Mouse (Mus musculus): ENCODE results near the gene Rad23a. TPM values are rescaled to one million over a fixed set of nuclear protein-coding genes. Genes with fewer than 3 reads are reported as not detected.

The Rad23a gene
- polyA plus RNA-seq, 1 experiment from 2014 or later = 78.1 TPM

DNA sequence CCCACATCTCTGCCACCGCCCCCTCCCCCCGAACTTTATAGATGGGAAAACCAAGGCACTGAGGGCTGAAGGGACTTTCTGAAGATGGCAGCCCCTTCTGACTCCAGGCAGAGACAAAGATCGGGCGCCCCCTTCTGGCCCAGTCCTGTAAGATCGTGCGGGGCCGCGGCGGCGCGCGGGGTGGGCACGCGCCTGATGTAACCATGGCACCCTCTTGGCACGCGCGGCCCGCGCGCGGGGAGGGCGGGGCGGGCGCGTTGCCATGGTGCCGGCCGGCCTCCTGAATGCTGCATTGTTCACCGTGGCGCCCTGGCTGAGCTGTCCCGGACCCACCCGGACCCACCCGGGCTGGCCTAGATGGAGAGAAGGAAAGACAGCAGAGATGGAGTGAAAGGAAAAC lies 29.6 kb downstream of the Rad23a start:
- peak overlapping the region; percentile 22; the same call in 1 of the 2 replicates for H3K4me3 ChIP-seq (ENCODE audit: low read depth, low read length)
- H3K36me3 ChIP-seq (ENCODE audit: control insufficient read depth, insufficient read depth, low read length) = no peaks in the 10 kb centered on the region
- H3K4me2 ChIP-seq (ENCODE audit: low read depth, low read length) = peak overlapping the region; percentile 40
- no peaks in the 10 kb centered on the region; the same call in 1 of the 2 replicates for H3K27me3 ChIP-seq (ENCODE audit: control insufficient read depth, insufficient read depth, low read length)
- H3K4me1 ChIP-seq (ENCODE audit: control insufficient read depth, insufficient read depth, low read length) = peaks cover 15% of the 10 kb centered on the region
- no peak overlapping the region; the same call in 1 of the 2 replicates for H3K9ac ChIP-seq (replicated peaks; ENCODE audit: low read depth, low read length)
- WGBS = under 1% methylated on average over 32 of the region's 32 CpGs
- peak; percentile 79 for ATAC-seq (ENCODE audit: low read depth)
- 0 out of 2 replicates have a peak overlapping the region, but pooled peaks have one; percentile 13 for H3K27ac ChIP-seq (ENCODE audit: low read depth, low read length)
- H3K9me3 ChIP-seq (ENCODE audit: control insufficient read depth, low read length) = no peaks in the 10 kb centered on the region

DNA sequence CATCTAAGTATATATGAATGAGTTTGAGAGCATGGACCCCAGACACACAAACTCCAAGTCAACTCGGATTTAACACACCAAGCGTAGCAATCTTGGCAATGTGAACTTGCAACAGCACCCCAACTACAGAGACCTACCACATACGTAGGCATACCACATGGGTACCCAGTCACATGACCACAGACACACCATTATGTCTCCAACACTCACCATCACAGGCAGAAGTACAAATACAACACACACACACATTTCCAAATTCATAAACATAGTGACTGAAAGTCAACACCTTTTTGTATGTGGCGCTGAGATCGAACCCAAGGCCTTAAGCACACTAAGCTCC lies 30.6 kb downstream of the Rad23a start:
- 67% methylated on average over 5 of the region's 5 CpGs for WGBS
- H3K4me1 ChIP-seq (ENCODE audit: control insufficient read depth, insufficient read depth, low read length) = peaks cover 9% of the 10 kb centered on the region

DNA sequence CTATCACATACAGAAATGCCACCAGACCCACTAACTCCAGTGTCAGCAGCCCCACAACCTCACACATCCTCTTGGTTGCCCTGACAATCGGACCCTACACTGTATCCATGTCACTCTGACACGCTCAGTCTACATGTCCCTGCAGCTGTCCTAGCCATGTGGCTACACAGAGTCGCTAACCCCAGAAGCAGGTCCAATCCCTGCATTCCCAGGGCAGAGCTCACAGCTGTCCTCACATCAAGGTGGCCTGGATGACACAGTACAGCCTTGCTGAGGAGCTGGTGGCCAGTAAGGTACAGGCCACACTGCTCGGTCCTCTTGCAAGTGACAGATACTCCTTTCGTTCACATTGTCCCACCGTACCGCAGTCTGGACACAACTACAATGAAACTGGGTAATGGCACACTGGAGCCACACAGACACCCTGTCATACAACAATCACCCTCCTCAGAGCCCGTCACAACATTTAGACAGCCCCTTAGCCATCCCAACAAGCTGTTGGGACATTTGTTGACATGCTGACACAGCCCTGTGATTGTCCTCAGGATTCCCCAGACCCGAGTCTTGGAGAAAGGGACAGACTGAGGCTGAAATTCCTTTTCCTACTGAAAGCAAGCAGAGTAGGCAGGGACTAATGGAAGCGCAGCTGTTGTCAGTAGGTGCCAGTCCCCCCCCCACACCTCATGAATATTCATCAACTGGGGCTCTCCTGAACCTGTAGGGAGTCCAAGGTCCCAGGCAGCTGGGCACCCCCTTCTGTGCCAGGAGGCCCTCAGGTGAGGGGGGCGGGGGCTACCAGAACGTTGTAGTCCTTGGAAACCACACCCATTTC lies 31.1 kb downstream of the Rad23a start:
- Histone ChIP-seq H3K4me2 (ENCODE audit: low read depth, low read length) (no peak overlapping the region), H3K27ac (ENCODE audit: low read depth, low read length) (peak overlapping the region; percentile 6; the same call in 1 of the 2 replicates), H3K9me3 (ENCODE audit: control insufficient read depth, low read length) (no peaks in the 10 kb centered on the region), H3K4me1 (ENCODE audit: control insufficient read depth, insufficient read depth, low read length) (peaks cover 3% of the 10 kb centered on the region; the same call in 1 of the 2 replicates), H3K36me3 (ENCODE audit: control insufficient read depth, insufficient read depth, low read length) (no peaks in the 10 kb centered on the region), H3K9ac (replicated peaks; ENCODE audit: low read depth, low read length) (no peak overlapping the region), H3K27me3 (ENCODE audit: control insufficient read depth, insufficient read depth, low read length) (no peaks in the 10 kb centered on the region), H3K4me3 (ENCODE audit: low read depth, low read length) (no peak overlapping the region)
- no peak for ATAC-seq (ENCODE audit: low read depth)
- WGBS = 53% methylated on average over 12 of the region's 12 CpGs

More for the DNA sequence above, 30.6 kb downstream of the Rad23a start:
- no peak overlapping the region for H3K4me2 ChIP-seq (ENCODE audit: low read depth, low read length)
- no peak for ATAC-seq (ENCODE audit: low read depth)
- no peaks in the 10 kb centered on the region for H3K9me3 ChIP-seq (ENCODE audit: control insufficient read depth, low read length)
- no peak overlapping the region for H3K27ac ChIP-seq (ENCODE audit: low read depth, low read length)
- no peaks in the 10 kb centered on the region; the same call in 1 of the 2 replicates for H3K27me3 ChIP-seq (ENCODE audit: control insufficient read depth, insufficient read depth, low read length)
- no peak overlapping the region for H3K4me3 ChIP-seq (ENCODE audit: low read depth, low read length)
- no peak overlapping the region for H3K9ac ChIP-seq (replicated peaks; ENCODE audit: low read depth, low read length)
- no peaks in the 10 kb centered on the region for H3K36me3 ChIP-seq (ENCODE audit: control insufficient read depth, insufficient read depth, low read length)

DNA sequence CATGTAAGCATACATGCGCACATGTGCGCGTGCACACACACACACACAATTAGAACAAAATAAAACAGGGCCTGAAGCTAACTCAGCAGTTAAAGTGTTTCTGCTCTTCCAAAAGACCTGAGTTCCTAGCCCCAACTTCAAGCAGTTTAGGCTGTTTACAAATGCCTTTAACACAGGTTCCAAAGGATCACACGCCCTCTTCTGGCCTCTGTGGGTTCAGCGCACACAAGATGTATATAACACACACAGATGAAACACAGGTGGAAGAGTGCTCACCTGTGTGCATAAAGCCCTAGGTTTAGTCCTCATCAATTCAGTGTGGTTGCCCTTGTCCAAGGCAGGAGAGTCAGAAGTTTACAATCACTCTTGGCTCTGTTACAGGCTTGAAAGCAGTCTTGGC lies 34.4 kb downstream of the Rad23a start:
- H3K36me3 ChIP-seq (ENCODE audit: control insufficient read depth, insufficient read depth, low read length) = no peaks in the 10 kb centered on the region
- no peak overlapping the region for H3K4me2 ChIP-seq (ENCODE audit: low read depth, low read length)
- no peaks in the 10 kb centered on the region for H3K9me3 ChIP-seq (ENCODE audit: control insufficient read depth, low read length)
- no peak for ATAC-seq (ENCODE audit: low read depth)
- H3K27me3 ChIP-seq (ENCODE audit: control insufficient read depth, insufficient read depth, low read length) = 0 out of 2 replicates have a peak, but pooled peaks cover 6% of the 10 kb centered on the region
- 96% methylated on average over 5 of the region's 5 CpGs for WGBS
- H3K27ac ChIP-seq (ENCODE audit: low read depth, low read length) = no peak overlapping the region
- H3K9ac ChIP-seq (replicated peaks; ENCODE audit: low read depth, low read length) = no peak overlapping the region
- H3K4me1 ChIP-seq (ENCODE audit: control insufficient read depth, insufficient read depth, low read length) = no peaks in the 10 kb centered on the region
- no peak overlapping the region for H3K4me3 ChIP-seq (ENCODE audit: low read depth, low read length)

DNA sequence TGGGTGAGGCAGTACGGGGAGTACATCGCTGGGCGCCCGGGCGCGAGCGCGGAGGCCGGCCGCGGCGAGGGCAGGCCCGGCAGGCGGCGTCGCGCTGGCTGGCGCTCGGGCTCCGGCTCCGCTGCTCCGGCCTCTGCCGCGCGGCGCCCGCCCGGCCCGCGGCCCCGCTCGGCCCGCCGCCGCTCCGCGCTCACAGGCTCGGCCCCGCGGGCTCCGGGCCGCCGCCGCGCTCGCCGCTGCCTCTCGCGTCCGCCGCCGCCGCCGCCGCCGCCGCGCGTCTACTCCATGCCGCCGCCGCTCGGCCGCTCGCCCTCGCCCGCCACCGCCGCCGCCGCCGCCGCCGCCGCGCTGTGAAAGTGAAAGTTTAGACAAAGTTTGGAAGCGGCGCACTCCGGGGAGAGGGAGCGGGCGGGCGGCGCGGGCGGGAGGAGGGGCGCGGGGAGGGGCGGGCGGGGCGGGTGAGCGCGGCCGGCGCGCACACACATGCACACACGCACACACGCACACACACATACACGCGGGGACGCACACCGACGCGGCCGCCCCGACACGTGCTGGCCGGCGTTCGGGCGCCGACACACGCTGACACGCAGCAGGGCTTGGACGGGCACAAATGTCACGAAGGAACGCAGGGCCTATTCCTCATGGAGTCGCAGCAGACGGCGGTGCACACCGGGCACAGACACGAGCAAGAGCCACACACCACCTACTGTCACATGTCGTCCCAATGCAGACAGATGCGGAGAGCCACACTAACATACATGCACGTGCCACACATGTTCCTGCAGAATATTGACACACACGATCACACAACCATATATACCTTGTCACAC lies 40.2 kb downstream of the Rad23a start, which contains the start of gene Nfix:
Nfix (minus strand) TSS at position 346 of the 833 bp plus-strand sequence.
- Histone ChIP-seq H3K9ac (replicated peaks; ENCODE audit: low read depth, low read length) (peak within 1 kb of the TSS; percentile 82), H3K27ac (ENCODE audit: low read depth, low read length) (peak within 1 kb of the TSS; percentile 82), H3K4me1 (ENCODE audit: control insufficient read depth, insufficient read depth, low read length) (peaks cover 5% of the 10 kb centered on the region; the same call in 1 of the 2 replicates), H3K27me3 (ENCODE audit: control insufficient read depth, insufficient read depth, low read length) (peaks cover 27% of the 10 kb centered on the region), H3K4me2 (ENCODE audit: low read depth, low read length) (peak within 1 kb of the TSS; percentile 80), H3K4me3 (ENCODE audit: low read depth, low read length) (peak within 1 kb of the TSS; percentile 66), H3K36me3 (ENCODE audit: control insufficient read depth, insufficient read depth, low read length) (no peaks in the 10 kb centered on the region), H3K9me3 (ENCODE audit: control insufficient read depth, low read length) (no peaks in the 10 kb centered on the region)
- 2% methylated on average over 43 of the region's 125 CpGs for WGBS
- ATAC-seq (ENCODE audit: low read depth) = peak; percentile 39; the same call in 1 of the 2 replicates

DNA sequence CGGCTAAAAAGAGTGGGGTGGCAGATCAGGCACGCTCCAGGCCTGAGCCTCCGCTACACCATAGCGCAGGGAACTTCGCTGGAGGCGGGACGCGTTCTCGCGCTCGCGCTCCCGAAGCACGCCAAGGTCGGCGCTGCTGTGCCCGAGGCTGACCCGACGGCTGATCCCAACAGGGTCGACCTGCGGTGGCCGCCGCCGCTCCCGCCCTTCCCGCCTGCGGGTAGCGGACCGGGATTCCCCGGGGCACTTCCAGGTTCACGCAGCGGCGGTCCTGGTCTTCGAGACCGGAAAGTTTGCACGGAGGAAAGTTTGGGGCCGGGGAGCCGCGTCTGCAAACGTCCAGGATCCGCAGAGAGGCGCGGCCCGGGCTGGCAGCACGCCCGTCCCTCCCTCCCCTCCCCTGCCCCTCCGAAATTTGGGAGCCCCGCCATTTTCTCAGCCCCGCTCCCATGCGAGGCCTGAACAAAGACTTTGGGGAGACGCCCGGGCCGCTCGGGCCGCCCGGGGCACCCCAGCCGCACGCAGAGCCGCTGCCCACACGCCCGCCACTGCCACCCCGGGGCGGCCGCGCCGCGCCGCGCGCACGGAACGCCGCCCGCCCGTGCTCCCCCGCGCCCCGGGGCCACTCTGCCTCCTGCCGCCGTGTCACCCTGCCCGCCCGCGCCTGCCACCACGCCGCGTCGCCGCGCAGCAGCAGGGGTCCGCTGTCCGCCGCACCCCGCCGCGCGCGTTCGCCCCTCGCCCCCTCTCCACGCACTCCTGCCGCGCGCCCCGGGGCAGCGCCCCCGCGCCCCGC lies 41.1 kb downstream of the Rad23a start:
- WGBS = under 1% methylated on average over 55 of the region's 108 CpGs

DNA sequence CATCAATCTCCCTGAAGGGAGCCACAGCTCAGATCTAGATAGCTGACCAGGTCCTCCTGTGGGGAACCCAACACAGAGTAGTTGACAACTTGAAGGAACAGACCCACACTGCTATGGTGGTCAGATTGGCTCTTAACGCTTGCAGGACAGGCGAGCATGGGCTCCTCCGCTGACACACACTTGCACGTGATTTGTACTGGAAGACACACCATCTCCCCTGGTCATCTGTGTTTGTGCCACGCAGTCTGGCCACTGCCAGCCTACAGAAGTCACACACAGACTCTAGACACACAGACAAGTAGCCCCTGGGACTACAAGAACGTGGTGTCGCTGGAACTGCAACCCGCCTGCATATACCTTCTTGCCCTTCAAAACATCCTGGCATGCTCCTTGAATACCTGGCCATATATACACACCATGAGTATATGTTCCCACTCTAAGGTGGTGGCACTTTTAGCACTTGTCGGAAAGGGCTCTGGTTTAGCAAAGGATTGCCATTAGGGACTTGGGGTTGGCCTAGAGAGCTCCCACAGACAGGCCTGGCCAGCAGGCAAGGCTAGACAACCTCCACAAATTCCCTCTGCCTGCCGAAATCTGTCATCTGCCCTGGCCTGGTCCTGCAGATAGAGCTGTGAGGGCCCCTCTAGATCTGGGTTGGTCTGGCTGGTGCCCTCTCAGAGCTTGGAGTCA lies 41.9 kb downstream of the Rad23a start:
- Histone ChIP-seq H3K9me3 (ENCODE audit: control insufficient read depth, low read length) (no peaks in the 10 kb centered on the region), H3K27me3 (ENCODE audit: control insufficient read depth, insufficient read depth, low read length) (peaks cover 30% of the 10 kb centered on the region), H3K27ac (ENCODE audit: low read depth, low read length) (peak overlapping the region; percentile 82), H3K36me3 (ENCODE audit: control insufficient read depth, insufficient read depth, low read length) (no peaks in the 10 kb centered on the region), H3K4me1 (ENCODE audit: control insufficient read depth, insufficient read depth, low read length) (peaks cover 13% of the 10 kb centered on the region; the same call in 1 of the 2 replicates), H3K4me2 (ENCODE audit: low read depth, low read length) (peak overlapping the region; percentile 80), H3K9ac (replicated peaks; ENCODE audit: low read depth, low read length) (peak overlapping the region; percentile 82), H3K4me3 (ENCODE audit: low read depth, low read length) (peak overlapping the region; percentile 66)
- ATAC-seq (ENCODE audit: low read depth) = no peak
- WGBS = 41% methylated on average over 10 of the region's 10 CpGs

More for the DNA sequence above, 41.1 kb downstream of the Rad23a start:
- H3K36me3 ChIP-seq (ENCODE audit: control insufficient read depth, insufficient read depth, low read length) = no peaks in the 10 kb centered on the region
- H3K9me3 ChIP-seq (ENCODE audit: control insufficient read depth, low read length) = no peaks in the 10 kb centered on the region
- peak overlapping the region; percentile 80 for H3K4me2 ChIP-seq (ENCODE audit: low read depth, low read length)
- H3K4me3 ChIP-seq (ENCODE audit: low read depth, low read length) = peak overlapping the region; percentile 66
- no peak for ATAC-seq (ENCODE audit: low read depth)
- H3K4me1 ChIP-seq (ENCODE audit: control insufficient read depth, insufficient read depth, low read length) = peaks cover 13% of the 10 kb centered on the region; the same call in 1 of the 2 replicates
- H3K27me3 ChIP-seq (ENCODE audit: control insufficient read depth, insufficient read depth, low read length) = peaks cover 30% of the 10 kb centered on the region
- peak overlapping the region; percentile 82 for H3K9ac ChIP-seq (replicated peaks; ENCODE audit: low read depth, low read length)
- H3K27ac ChIP-seq (ENCODE audit: low read depth, low read length) = peak overlapping the region; percentile 82

DNA sequence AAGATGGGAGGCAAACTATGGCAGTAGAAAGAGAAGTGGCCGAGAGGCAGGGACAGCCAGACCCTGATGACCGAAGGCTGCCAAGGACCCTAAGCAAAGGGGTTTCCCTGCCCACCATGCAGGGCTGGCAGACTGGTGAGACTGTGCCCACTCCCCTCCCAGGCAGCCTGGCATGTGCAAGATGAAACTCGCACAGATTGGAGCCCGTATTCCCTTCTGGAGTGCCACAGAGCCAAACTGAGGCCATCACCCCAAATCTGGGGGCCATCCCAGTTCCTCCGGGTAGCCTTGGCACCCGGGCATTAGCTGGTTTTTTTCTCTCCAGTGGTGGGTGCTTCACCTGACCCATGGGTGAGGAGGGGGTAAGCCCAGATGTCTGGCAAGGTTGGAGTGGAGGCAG lies 42.5 kb downstream of the Rad23a start:
- Histone ChIP-seq H3K36me3 (ENCODE audit: control insufficient read depth, insufficient read depth, low read length) (no peaks in the 10 kb centered on the region), H3K4me2 (ENCODE audit: low read depth, low read length) (peak overlapping the region; percentile 80), H3K27me3 (ENCODE audit: control insufficient read depth, insufficient read depth, low read length) (peaks cover 30% of the 10 kb centered on the region), H3K9me3 (ENCODE audit: control insufficient read depth, low read length) (no peaks in the 10 kb centered on the region), H3K9ac (replicated peaks; ENCODE audit: low read depth, low read length) (no peak overlapping the region), H3K27ac (ENCODE audit: low read depth, low read length) (no peak overlapping the region), H3K4me1 (ENCODE audit: control insufficient read depth, insufficient read depth, low read length) (peaks cover 13% of the 10 kb centered on the region; the same call in 1 of the 2 replicates), H3K4me3 (ENCODE audit: low read depth, low read length) (peak overlapping the region; percentile 66)
- no peak for ATAC-seq (ENCODE audit: low read depth)
- 66% methylated on average over 6 of the region's 6 CpGs for WGBS

All from neural tube, embryonic 14.5 days (tissue).